Mouse (Mus musculus) heart, embryonic 15.5 days (tissue): ENCODE results near the gene Taf5l. TPM values are rescaled to one million over a fixed set of nuclear protein-coding genes. Genes with fewer than 3 reads are reported as not detected.

Source experiments
- ATAC-seq: fragments of 200-750 bp; cut with Nextera tagmentation; replicated peaks from 2 replicates; pipeline ENCODE4 v1.8.0; 2017; ENCODE audit warnings: low read depth, moderate TSS enrichment; ENCODE audit not compliant: insufficient number of reproducible peaks, insufficient read depth, low FRiP score
- H3K27ac ChIP-seq: fragments of 300-500 bp; sonication (generic); 2 replicates; pipeline ENCODE4 v1.5.1; 2015; ENCODE audit warnings: mild to moderate bottlenecking, inconsistent platforms
- H3K27me3 ChIP-seq: fragments of 300-500 bp; sonication (generic); 2 replicates; pipeline ENCODE4 v1.6.1; 2015; ENCODE audit warnings: inconsistent platforms
- H3K36me3 ChIP-seq: fragments of 300-500 bp; sonication (generic); 2 replicates; pipeline ENCODE4 v1.6.1; 2015; ENCODE audit warnings: mild to moderate bottlenecking, inconsistent platforms
- H3K4me1 ChIP-seq: fragments of 300-500 bp; sonication (generic); replicated peaks from 2 replicates; pipeline ENCODE4 v1.6.1; 2015; ENCODE audit warnings: inconsistent platforms
- H3K4me2 ChIP-seq: fragments of 300-500 bp; sonication (generic); 2 replicates; pipeline ENCODE4 v1.6.1; 2015; ENCODE audit warnings: inconsistent platforms, mild to moderate bottlenecking, moderate library complexity
- H3K4me3 ChIP-seq: fragments of 300-500 bp; sonication (generic); 2 replicates; pipeline ENCODE4 v1.5.1; 2015; ENCODE audit warnings: mild to moderate bottlenecking, inconsistent platforms
- H3K9ac ChIP-seq: fragments of 300-500 bp; sonication (generic); 2 replicates; pipeline ENCODE4 v1.6.1; 2015; ENCODE audit warnings: mild to moderate bottlenecking, inconsistent platforms
- H3K9me3 ChIP-seq: fragments of 300-500 bp; sonication (generic); replicated peaks from 2 replicates; pipeline ENCODE4 v1.6.1; 2016; ENCODE audit warnings: inconsistent platforms
- WGBS: fragments of 180-500 bp; shearing (Covaris S2); methylation state at CpG from one replicate; pipeline ENCODE4 v1.1.7; 2015; ENCODE audit warnings: mixed read lengths; 5-methylcytosine and 5-hydroxymethylcytosine counted together
- polyA plus RNA-seq: library from polyadenylated mRNA; unstranded; fragments of >200 nt; fragmentation: Nextera tagmentation; extraction: Ambion mirVana; gene quantifications from 2 replicates; pipeline ENCODE4 v1.2.1, GENCODE M21; 2015

The Taf5l gene
- polyA plus RNA-seq: 20.3 and 28.9 TPM in 2 replicates

DNA sequence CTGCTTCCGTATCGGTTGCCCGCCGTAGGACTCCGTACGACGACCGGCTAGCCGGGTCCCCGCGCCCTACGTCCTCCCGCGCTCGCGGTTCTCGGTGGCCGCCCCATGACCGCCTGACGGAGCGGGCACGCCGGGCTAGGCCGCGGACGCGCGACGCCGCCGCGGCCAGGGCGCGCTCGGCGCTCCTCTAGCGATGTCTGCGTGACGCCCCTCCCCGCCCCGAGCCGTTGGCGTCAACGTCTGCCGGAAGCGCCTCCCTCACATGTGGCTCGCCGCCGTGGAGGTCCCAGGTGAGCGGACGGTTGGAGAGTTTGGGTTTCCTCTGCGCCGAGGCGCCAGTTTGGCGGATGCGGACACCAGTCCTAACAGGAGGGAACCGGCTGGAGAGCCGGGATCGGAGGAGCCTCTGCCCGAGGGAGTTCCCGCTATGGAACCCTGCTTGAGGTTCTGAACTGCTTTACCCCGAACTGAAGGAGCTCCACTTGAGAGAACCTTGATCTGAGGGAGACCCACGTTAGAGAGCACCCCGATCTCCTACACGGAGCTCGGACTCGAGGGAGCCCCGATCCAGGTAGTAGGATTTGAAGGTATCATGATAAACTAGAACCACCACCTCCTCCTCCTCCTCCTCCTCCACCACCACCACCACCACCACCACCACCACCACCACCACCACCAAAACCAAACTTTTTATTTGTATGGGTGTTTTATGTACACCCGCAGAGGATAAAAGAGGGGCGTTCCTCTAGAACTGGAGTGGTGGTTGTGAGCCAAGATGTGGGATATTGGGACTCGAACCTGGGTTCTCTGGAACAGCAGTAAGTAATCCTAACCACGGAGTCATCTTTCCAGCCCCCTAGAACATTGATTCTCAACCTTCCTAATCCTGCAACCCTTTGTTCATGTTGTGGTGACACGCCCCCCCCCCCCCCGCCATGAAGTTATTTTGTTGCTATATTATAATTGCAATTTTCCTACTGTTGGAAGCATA, at the start of gene Taf5l, which contains the start of gene Urb2:
Gene Taf5l, minus strand, starts transcription at position 161 of the 991 bp plus-strand sequence.
Gene Urb2, plus strand, starts transcription at position 272 of the 991 bp plus-strand sequence.
- Histone ChIP-seq H3K4me2 (peak within 1 kb of the TSS; percentile 80), H3K9me3 (no peaks in the 10 kb centered on the region), H3K27ac (peak within 1 kb of the TSS; percentile 88), H3K36me3 (peaks cover 9% of the 10 kb centered on the region), H3K4me3 (peak within 1 kb of the TSS; percentile 65), H3K4me1 (peaks cover 29% of the 10 kb centered on the region), H3K9ac (peak within 1 kb of the TSS; percentile 69), H3K27me3 (no peaks in the 10 kb centered on the region)
- 1% methylated on average over 73 of the region's 74 CpGs for WGBS
- ATAC-seq: peak; percentile 90

DNA sequence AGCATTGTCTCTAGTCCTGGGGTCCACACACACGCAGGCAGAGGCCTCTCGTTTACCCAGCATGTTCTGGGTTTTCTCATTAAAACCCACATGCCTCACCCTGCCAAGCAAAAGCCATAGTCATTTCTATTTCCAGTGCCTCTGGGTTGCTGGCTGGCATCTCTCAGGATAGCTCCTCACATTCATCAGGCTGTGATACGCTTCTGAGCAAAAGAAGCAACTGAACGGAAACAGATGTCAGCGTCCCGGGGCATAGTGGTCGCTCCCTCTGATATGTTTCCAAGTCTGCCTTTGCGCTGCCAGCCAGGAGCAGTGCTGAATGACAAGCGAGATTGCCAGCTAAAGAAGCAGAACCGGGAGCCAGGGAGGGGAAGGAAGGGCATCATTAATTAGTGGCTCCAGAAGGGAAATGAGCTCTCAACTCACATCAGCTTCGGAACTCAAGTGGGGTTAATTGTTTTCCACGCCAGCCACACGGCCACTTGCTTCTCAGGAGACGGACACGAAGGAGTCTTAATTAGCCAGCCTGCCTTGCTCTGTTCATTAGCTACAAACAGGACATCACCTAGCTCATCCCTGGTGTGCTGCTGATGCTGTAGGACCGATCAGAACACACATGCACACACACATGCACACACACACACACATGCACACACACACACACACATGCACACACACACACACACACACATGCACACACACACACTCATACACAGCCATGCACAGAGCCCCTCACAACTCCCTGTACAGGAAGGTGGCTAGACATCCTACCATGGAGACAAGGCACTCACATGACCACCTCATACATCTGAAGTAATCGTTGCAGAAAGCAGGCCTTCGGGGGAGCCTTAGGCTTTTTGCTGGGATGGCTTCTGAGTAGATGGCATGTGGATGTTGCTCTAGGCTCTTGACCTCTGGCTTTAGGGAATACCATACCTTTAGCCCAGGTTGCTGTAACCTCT, 49.4 kb upstream of the Taf5l start:
- 0 out of 2 replicates have a peak overlapping the region, but pooled peaks have one; percentile 9 for H3K27ac ChIP-seq
- no peaks in the 10 kb centered on the region for H3K36me3 ChIP-seq
- peaks cover 6% of the 10 kb centered on the region; the same call in 1 of the 2 replicates for H3K27me3 ChIP-seq
- no peak overlapping the region for H3K4me3 ChIP-seq
- H3K9me3 ChIP-seq: no peaks in the 10 kb centered on the region
- no peak overlapping the region for H3K9ac ChIP-seq
- WGBS: 32% methylated on average over 18 of the region's 18 CpGs
- 0 out of 2 replicates have a peak, but pooled peaks have one; percentile 14 for ATAC-seq
- no peak overlapping the region for H3K4me2 ChIP-seq
- peaks cover 18% of the 10 kb centered on the region for H3K4me1 ChIP-seq

DNA sequence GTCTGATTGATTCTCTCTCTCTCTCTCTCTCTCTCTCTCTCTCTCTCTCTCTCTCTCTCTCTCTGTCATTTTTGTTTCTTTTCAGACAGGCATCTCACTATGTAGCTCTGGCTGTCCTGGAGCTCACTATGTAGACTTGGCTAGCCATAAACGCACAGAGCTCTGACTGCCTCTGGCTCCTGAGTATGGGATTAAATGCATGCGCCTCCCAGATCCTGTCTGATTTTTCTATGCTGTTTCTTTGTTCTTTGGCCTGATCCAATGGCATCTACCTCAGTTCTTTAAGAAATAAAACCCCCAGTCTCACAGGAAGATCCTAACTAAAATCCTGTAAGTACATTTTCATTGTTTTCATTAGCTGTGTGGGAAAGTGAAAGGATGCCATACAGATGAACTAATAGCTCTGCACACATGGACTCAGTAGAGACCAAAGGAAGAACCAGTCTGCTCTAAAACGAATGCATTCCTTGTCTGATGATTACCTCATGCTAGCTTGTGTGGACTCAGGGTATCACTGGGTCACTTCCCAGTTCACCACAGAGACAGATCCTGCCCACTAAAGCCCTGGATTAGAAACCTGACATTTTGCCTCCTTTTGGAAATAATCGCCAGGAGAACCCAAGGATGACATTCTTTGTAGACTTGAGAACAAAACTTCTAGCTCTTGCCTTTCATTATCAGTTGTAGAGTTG, 46.0 kb upstream of the Taf5l start:
- Histone ChIP-seq H3K27me3 (peaks cover 6% of the 10 kb centered on the region; the same call in 1 of the 2 replicates), H3K4me3 (no peak overlapping the region), H3K27ac (peak overlapping the region; percentile 38; the same call in 1 of the 2 replicates), H3K9ac (no peak overlapping the region), H3K9me3 (no peaks in the 10 kb centered on the region), H3K4me1 (peaks cover 18% of the 10 kb centered on the region), H3K4me2 (no peak overlapping the region), H3K36me3 (no peaks in the 10 kb centered on the region)
- ATAC-seq: no peak
- 57% methylated on average over 4 of the region's 4 CpGs for WGBS

DNA sequence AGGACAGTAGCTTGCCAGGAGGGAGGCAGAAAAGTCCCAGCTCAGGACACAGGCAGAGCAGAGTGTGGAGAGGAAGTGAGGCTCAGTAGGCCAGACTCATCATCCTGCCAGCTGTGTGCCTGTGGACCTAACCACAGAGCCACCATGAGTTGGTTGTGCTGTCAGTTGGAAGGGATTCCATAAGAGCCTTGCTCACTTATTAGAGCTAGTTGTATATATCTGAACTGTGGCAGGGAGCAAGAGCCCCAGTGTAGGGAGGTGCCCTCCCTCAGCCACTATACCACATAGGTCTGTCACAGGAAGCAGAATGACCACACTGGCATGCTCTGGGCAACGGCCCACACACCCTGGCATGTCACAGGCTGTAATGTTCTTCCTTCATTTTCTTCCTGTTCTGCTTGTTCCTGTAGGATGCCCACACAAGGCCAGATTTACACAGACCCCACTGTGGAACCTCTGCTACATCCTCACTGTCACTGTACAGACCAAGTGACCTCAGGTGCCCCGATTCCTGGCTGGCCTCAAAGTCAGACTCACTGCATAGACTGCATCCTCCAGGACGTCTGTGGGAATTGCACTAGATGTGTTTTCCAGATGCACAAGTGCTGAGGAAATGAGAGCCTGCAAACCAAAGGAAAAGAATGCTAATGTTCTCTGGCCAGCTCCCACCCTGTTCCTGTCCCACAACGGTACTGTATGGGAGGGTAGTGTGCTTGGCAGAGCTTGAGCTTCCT, 45.3 kb upstream of the Taf5l start:
- no peak overlapping the region for H3K9ac ChIP-seq
- H3K4me1 ChIP-seq: peaks cover 18% of the 10 kb centered on the region
- no peak overlapping the region for H3K4me2 ChIP-seq
- no peaks in the 10 kb centered on the region for H3K9me3 ChIP-seq
- H3K4me3 ChIP-seq: no peak overlapping the region
- H3K27ac ChIP-seq: peak overlapping the region; percentile 38; the same call in 1 of the 2 replicates
- no peaks in the 10 kb centered on the region for H3K27me3 ChIP-seq
- no peaks in the 10 kb centered on the region for H3K36me3 ChIP-seq
- 46% methylated on average over 4 of the region's 4 CpGs for WGBS
- peak; percentile 50; the same call in 1 of the 2 replicates for ATAC-seq

DNA sequence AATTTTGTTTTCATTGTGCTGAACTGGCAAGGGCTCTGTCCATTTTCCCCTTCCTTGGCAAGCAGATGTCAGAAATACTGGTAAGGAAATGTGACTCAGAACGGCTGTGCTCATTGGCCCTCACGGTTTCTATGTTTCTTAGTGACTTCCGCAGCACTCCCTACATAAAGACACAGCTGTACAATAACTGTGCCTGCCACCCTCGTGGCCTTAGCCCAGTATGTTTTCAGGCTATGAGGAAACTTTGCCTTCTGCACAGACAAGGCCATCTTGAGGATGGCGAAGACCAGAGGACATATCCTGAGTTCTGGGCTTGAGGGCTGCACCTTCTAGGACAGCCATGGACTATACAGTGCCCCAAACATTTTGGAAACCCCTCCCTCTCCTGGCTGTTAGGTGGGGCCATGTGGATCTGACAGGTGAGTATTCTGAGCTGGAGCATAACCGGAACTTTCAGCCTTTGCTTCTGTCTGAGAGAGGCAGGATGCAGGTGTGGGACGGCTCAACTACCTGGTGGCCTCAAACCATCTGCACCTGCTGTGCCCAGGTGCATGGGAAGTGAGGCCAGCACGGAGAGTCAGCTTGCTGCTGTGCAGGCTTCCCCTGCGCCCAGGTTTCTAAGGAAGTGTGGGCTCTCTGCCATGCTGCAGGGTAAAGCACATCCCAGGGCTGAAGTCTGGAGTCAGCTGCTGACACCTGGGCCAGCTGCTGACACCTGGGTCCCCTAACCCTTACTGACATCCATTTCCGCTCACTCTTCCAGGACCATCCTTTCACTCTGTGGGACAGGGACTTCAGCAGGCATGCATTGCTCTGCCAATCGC, 35.8 kb upstream of the Taf5l start:
- ATAC-seq: no peak
- H3K9ac ChIP-seq: no peak overlapping the region
- peaks cover 13% of the 10 kb centered on the region for H3K27me3 ChIP-seq
- H3K4me2 ChIP-seq: no peak overlapping the region
- H3K4me3 ChIP-seq: no peak overlapping the region
- H3K4me1 ChIP-seq: no peaks in the 10 kb centered on the region
- H3K36me3 ChIP-seq: no peaks in the 10 kb centered on the region
- H3K27ac ChIP-seq: no peak overlapping the region
- H3K9me3 ChIP-seq: no peaks in the 10 kb centered on the region
- WGBS: 78% methylated on average over 11 of the region's 11 CpGs

DNA sequence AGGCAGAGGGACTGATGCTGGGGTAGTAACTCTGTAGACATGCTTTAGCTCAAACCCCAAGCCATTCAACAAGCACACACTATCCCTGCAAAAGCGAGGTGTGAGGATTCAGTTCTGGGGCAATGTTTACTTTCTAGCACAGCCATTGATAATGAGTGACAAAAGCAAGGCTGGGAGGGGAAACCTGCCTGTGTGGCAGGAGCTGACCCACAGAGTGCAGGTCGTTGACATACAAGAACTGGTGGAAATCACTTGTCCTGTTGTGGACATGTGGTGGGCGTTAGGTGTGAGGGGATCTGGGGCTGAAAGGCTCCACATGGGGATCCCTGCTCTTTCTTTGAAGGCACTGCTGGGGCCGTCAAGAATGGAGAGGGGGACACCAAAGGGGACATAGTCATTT, 31.4 kb upstream of the Taf5l start:
- no peaks in the 10 kb centered on the region for H3K4me1 ChIP-seq
- no peaks in the 10 kb centered on the region for H3K9me3 ChIP-seq
- no peak for ATAC-seq
- no peak overlapping the region for H3K27ac ChIP-seq
- peaks cover 13% of the 10 kb centered on the region for H3K27me3 ChIP-seq
- H3K36me3 ChIP-seq: peaks cover 4% of the 10 kb centered on the region
- 53% methylated on average over 4 of the region's 4 CpGs for WGBS
- H3K9ac ChIP-seq: no peak overlapping the region
- no peak overlapping the region for H3K4me3 ChIP-seq
- H3K4me2 ChIP-seq: no peak overlapping the region

DNA sequence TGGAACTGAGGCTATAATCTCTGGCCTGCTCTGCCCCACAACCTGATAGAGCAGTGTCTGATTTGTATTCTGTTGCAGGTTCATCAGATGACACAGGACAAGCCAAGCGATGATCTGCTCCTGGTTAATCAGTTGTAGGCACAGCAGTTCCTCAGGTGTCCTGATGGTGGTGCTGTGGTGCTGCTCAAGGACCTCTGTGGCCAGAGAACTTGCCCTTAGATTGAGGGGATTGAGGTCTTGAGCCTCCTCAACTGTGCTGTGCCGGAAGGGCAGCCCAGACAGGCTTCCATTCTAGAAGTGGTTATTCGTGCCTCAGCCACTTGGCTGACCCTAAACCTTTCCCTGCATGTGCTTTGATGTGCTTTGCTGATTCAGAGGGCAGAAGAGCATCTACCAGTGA, 30.9 kb upstream of the Taf5l start:
- H3K4me1 ChIP-seq: no peaks in the 10 kb centered on the region
- H3K27ac ChIP-seq: no peak overlapping the region
- no peaks in the 10 kb centered on the region for H3K9me3 ChIP-seq
- H3K27me3 ChIP-seq: peaks cover 9% of the 10 kb centered on the region
- ATAC-seq: no peak
- H3K36me3 ChIP-seq: peaks cover 7% of the 10 kb centered on the region
- H3K4me2 ChIP-seq: no peak overlapping the region
- WGBS: 22% methylated on average over 3 of the region's 3 CpGs
- H3K4me3 ChIP-seq: no peak overlapping the region
- H3K9ac ChIP-seq: no peak overlapping the region

DNA sequence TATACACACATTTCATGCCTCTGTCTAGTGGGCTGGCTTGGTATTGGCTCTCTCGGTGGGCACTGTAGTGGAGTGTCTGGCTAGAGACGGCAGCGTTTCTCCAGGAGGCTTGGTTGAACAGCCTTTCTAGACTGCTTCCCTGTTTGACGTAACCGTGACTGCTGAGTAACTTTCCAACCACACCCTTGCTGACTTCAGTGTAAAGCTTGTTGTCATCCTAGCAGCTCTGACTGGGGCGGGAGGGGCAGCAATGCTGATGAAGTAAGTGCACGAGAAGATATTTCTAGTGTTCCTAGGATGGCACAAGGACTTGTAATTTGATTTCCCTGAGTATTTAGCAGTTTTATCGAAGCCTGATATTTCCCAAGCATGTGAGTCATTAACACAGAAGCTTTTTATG, 24.7 kb upstream of the Taf5l start:
- no peaks in the 10 kb centered on the region for H3K9me3 ChIP-seq
- H3K4me3 ChIP-seq: no peak overlapping the region
- no peak overlapping the region for H3K4me2 ChIP-seq
- H3K27me3 ChIP-seq: no peaks in the 10 kb centered on the region
- H3K36me3 ChIP-seq: peaks cover 43% of the 10 kb centered on the region
- no peak overlapping the region for H3K27ac ChIP-seq
- ATAC-seq: no peak
- no peak overlapping the region for H3K9ac ChIP-seq
- H3K4me1 ChIP-seq: no peaks in the 10 kb centered on the region
- WGBS: 82% methylated on average over 8 of the region's 8 CpGs

DNA sequence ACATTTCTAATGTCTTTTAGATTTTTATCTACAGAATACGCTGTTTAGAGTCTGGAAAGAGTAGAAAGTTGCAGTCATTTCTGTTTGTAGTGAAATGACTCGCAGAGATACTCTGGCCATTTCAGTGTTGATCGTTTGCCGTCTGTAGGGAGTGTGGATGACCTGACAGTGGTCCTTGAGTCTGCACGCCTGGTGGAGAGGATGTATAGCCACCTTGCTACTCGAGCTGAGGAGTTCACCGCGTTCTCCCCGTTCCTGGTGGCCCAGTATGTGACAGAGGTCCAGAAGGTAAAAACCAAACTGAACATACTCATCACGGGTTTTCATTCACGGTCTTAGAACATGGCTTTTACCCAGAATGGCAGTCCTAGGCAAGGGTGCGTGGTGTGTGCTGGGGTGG, 23.7 kb upstream of the Taf5l start:
- Histone ChIP-seq H3K27ac (no peak overlapping the region), H3K9ac (no peak overlapping the region), H3K27me3 (no peaks in the 10 kb centered on the region), H3K4me2 (no peak overlapping the region), H3K4me3 (no peak overlapping the region), H3K36me3 (peaks cover 47% of the 10 kb centered on the region), H3K9me3 (no peaks in the 10 kb centered on the region), H3K4me1 (no peaks in the 10 kb centered on the region)
- no peak for ATAC-seq
- WGBS: 92% methylated on average over 12 of the region's 12 CpGs
